Mouse (Mus musculus): ENCODE measurements around the gene Atcay.

DNA sequence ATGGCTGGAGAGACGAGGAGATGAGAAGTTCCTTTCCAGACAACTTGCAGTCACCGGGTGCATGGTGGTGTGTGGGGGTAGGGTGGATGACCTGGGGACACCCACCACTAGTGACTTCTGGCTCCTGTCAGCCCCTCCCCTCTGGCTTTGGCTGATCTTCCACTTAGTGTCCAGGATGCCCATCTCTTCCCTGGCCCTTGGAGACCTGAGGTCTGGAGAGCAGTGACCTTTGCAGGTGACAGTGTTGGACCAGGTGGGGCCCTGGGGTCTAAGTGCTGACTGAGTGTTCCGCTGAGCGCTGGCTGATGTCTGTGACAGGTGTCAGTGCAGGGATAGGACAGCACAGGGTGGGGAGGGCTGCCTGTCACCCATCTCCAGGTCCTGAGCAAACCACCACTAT, 35.3 kb downstream of the Atcay start:
- TF ChIP-seq POLR2A (IDR thresholded peaks at IDR 0.05; ENCODE audit: extremely low read depth, insufficient read depth, low read length) (no peak), CTCF (IDR thresholded peaks at IDR 0.05; ENCODE audit: extremely low read depth, insufficient read depth, low read length) (no peak)
